ENCODE assay signal across 16 mouse cellular contexts in the genomic region with DNA sequence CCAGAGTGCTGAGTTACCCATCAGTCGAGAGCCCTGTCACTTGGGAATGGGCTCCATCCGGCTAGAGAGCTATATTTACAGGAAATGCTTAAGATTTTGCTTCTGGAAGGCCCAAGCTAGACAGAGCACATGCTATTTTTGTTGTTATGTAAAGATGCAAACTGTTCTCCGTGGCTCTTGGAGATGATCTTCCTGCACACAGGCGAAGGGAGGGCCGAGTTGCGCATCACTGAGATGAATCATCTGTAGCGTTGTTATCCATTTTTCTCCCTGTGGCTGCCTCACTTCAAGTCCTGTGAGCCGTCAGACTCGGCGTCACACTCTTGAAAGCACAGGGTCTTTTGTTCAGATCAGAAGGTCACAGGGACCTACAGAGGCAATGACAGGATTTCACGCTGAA. TPM values are rescaled to one million over a fixed set of nuclear protein-coding genes. Genes with fewer than 3 reads are reported as not detected.
"Had no signal": no experiment of that assay in that cellular context is flagged by ENCODE, and none has a peak within 500 bp of the region (broad histone marks: within the 10 kb centered on the region; RNA-seq: fewer than 3 reads in every experiment).

No protein-coding gene starts in this region.

- H3K4me3 ChIP-seq: kidney, embryonic 15.5 days; limb, embryonic 15.5 days; liver, embryonic 12.5 days; megakaryocyte, embryonic 14.5 days; midbrain, embryonic 15.5 days; neural tube, embryonic 13.5 days had no signal

- H3K27ac ChIP-seq: kidney, embryonic 15.5 days; limb, embryonic 15.5 days; liver, embryonic 12.5 days; macrophage; midbrain, embryonic 15.5 days; neural tube, embryonic 13.5 days; stomach, postnatal 0 days had no signal

- DNase-seq: kidney, adult 2 months; kidney, postnatal 14 days; layer of hippocampus, adult 9-11 months; lung, embryonic 14.5 days; lung, postnatal 10 days; thymus, adult 18-20 months; thymus, postnatal 14 days had no signal

RNA-seq across cellular contexts. Expression of a gene that starts 20.2 kb away (rescaled TPM):
- polyA plus RNA-seq: macrophage; midbrain, embryonic 11.5 days had no signal
